Comparison of ENCODE assay signal across 9 mouse cellular contexts in the genomic region with DNA sequence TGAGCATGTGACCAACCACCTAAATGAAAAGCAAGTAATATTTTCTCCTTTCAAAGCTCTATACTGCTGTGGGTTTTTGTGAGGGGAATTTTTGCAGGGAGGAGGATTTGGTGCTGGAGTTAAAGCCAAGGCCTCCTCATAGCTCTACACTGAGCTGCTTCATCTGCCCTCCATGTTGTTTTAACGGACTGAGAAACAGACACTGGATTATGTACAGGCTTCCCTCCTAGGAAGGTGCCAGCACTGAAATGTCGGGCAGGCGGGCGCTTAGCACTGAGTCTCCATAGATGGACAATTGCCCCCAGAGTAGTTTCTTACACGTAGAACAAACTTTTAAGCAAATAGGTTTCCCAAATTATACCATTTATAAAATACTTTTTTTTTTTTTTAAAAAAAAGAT. TPM values are rescaled to one million over a fixed set of nuclear protein-coding genes. Genes with fewer than 3 reads are reported as not detected.
DNase-seq lines count a peak whose midpoint lies in the region; ATAC-seq and TF ChIP-seq lines count a peak whose summit lies in the region.
"Had no signal": no experiment of that assay in that cellular context is flagged by ENCODE, and none has a peak within 500 bp of the region (broad histone marks: within the 10 kb centered on the region; RNA-seq: fewer than 3 reads in every experiment).

No protein-coding gene starts in this region.

- H3K9ac ChIP-seq in kidney, postnatal 0 days (ENCODE audit: low read depth, low read length): no peak overlapping the region; the same call in 1 of the 2 replicates
- H3K9ac ChIP-seq in forebrain, embryonic 11.5 days (ENCODE audit: low read length): peak overlapping the region; percentile 90
- no peak overlapping the region for H3K9ac ChIP-seq in neural tube, embryonic 15.5 days (replicated peaks)

- peaks cover 39% of the 10 kb centered on the region for H3K27me3 ChIP-seq in kidney, postnatal 0 days (ENCODE audit: insufficient read depth, low read length)
- peaks cover 80% of the 10 kb centered on the region for H3K27me3 ChIP-seq in forebrain, embryonic 11.5 days (ENCODE audit: control insufficient read depth, insufficient read depth, low read length)
- peaks cover 100% of the 10 kb centered on the region for H3K27me3 ChIP-seq in limb, embryonic 10.5 days (ENCODE audit: low read depth, poor library complexity, severe bottlenecking)
- H3K27me3 ChIP-seq in neural tube, embryonic 15.5 days (replicated peaks): peaks cover 84% of the 10 kb centered on the region

- no peaks in the 10 kb centered on the region for H3K9me3 ChIP-seq in kidney, postnatal 0 days (replicated peaks; ENCODE audit: low read length)
- no peaks in the 10 kb centered on the region for H3K9me3 ChIP-seq in forebrain, embryonic 11.5 days (ENCODE audit: control insufficient read depth, low read length)
- H3K9me3 ChIP-seq in limb, embryonic 10.5 days (replicated peaks): no peaks in the 10 kb centered on the region
- no peaks in the 10 kb centered on the region for H3K9me3 ChIP-seq in neural tube, embryonic 15.5 days (replicated peaks)

- no peak for ATAC-seq in kidney, postnatal 0 days (replicated peaks; ENCODE audit: low FRiP score, low read depth)
- ATAC-seq in forebrain, embryonic 11.5 days (replicated peaks; ENCODE audit: low FRiP score): no peak
- no peak for ATAC-seq in neural tube, embryonic 15.5 days (ENCODE audit: low FRiP score)
- no peak for ATAC-seq in granulocyte monocyte progenitor cell, adult 5-6 weeks (replicated peaks; ENCODE audit: poor library complexity, severe bottlenecking)

- intact Hi-C loops in left cerebral cortex, adult 2 months (cut with DNase I): no loop called here

- H3K27ac ChIP-seq in kidney, postnatal 0 days: peak overlapping the region; percentile 91
- H3K27ac ChIP-seq in forebrain, embryonic 11.5 days (ENCODE audit: low read depth, low read length): no peak overlapping the region
- peak overlapping the region; percentile 97 for H3K27ac ChIP-seq in limb, embryonic 10.5 days
- H3K27ac ChIP-seq in neural tube, embryonic 15.5 days (replicated peaks): no peak overlapping the region
- no peak overlapping the region for H3K27ac ChIP-seq in left cerebral cortex, adult 2 months

- peak; percentile 43 for DNase-seq in kidney, postnatal 0 days (ENCODE audit: low spot score)
- DNase-seq in kidney, adult 8-10 months: no peak
- no peak for DNase-seq in forebrain, embryonic 11.5 days (ENCODE audit: low spot score)
- DNase-seq in limb, embryonic 10.5 days (ENCODE audit: low spot score): no peak
- no peak for DNase-seq in left cerebral cortex, adult 2 months (ENCODE audit: extremely low spot score in 1 of 2, low spot score in 2 of 2)
- DNase-seq in left cerebral cortex, adult 8-10 months (ENCODE audit: low spot score in 2 of 2): no peak
- DNase-seq: cerebellum, adult 8-10 months had no signal

- H3K4me3 ChIP-seq in kidney, postnatal 0 days (replicated peaks; ENCODE audit: low read depth, low read length): peak overlapping the region; percentile 75
- peak overlapping the region; percentile 66 for H3K4me3 ChIP-seq in forebrain, embryonic 11.5 days (ENCODE audit: low read depth, low read length)
- H3K4me3 ChIP-seq in limb, embryonic 10.5 days: peak overlapping the region; percentile 70
- H3K4me3 ChIP-seq in neural tube, embryonic 15.5 days (replicated peaks): no peak overlapping the region; the same call in 1 of the 2 replicates
- H3K4me3 ChIP-seq in left cerebral cortex, adult 2 months: no peak overlapping the region

- H3K4me1 ChIP-seq in kidney, postnatal 0 days (replicated peaks; ENCODE audit: insufficient read depth, low read length): no peaks in the 10 kb centered on the region
- H3K4me1 ChIP-seq in forebrain, embryonic 11.5 days (replicated peaks; ENCODE audit: control insufficient read depth, insufficient read depth, low read length): no peaks in the 10 kb centered on the region; the same call in 1 of the 2 replicates
- peaks cover 13% of the 10 kb centered on the region; the same call in 1 of the 2 replicates for H3K4me1 ChIP-seq in limb, embryonic 10.5 days
- H3K4me1 ChIP-seq in neural tube, embryonic 15.5 days: peaks cover 18% of the 10 kb centered on the region

- no peak for TF ChIP-seq CTCF in kidney, postnatal 0 days (IDR thresholded peaks at IDR 0.05; ENCODE audit: low read depth)
- no peak for TF ChIP-seq CTCF in left cerebral cortex, adult 2 months (IDR thresholded peaks at IDR 0.05)

- H3K4me2 ChIP-seq in kidney, postnatal 0 days (ENCODE audit: low read length): peak overlapping the region; percentile 69
- H3K4me2 ChIP-seq in forebrain, embryonic 11.5 days (ENCODE audit: low read depth, low read length, severe bottlenecking): peak overlapping the region; percentile 41
- peak overlapping the region; percentile 61 for H3K4me2 ChIP-seq in neural tube, embryonic 15.5 days

- no peaks in the 10 kb centered on the region for H3K36me3 ChIP-seq in kidney, postnatal 0 days (ENCODE audit: insufficient read depth, low read length)
- H3K36me3 ChIP-seq in forebrain, embryonic 11.5 days (ENCODE audit: control insufficient read depth, insufficient read depth, low read length): no peaks in the 10 kb centered on the region
- peaks cover 39% of the 10 kb centered on the region for H3K36me3 ChIP-seq in limb, embryonic 10.5 days
- no peaks in the 10 kb centered on the region for H3K36me3 ChIP-seq in neural tube, embryonic 15.5 days

- WGBS in kidney, postnatal 0 days: 20% methylated on average over 5 of the region's 5 CpGs
- 25% methylated on average over 5 of the region's 5 CpGs for WGBS in forebrain, embryonic 11.5 days
- WGBS in limb, embryonic 10.5 days: 42% methylated on average over 5 of the region's 5 CpGs
- WGBS in neural tube, embryonic 15.5 days: 34% methylated on average over 5 of the region's 5 CpGs

RNA-seq across cellular contexts. Expression of gene Grb10, which starts 4.1 kb away (rescaled TPM):
- polyA plus RNA-seq in kidney, postnatal 0 days (2015; fragmentation: Nextera tagmentation; extraction: Ambion mirVana): 142 and 158 TPM in 2 replicates
- 158 and 176 TPM in 2 replicates for polyA plus RNA-seq in forebrain, embryonic 11.5 days (2014; fragmentation: Nextera tagmentation; extraction: Ambion mirVana)
- polyA plus RNA-seq in limb, embryonic 10.5 days (2016; fragmentation: Nextera tagmentation; extraction: Ambion mirVana): 474 and 593 TPM in 2 replicates
- polyA plus RNA-seq in neural tube, embryonic 15.5 days (2015; fragmentation: Nextera tagmentation; extraction: Ambion mirVana): 84.1 and 120 TPM in 2 replicates
- 10 to 100 TPM; 30.5 to 35.1 TPM for total RNA-seq in left cerebral cortex, adult 2 months (2021)
- total RNA-seq in granulocyte monocyte progenitor cell, adult 5-6 weeks (2014; fragmentation: Nextera tagmentation): 11.2 and 20.5 TPM in 2 replicates
- 7.2 and 8.4 TPM in 2 replicates for total RNA-seq in granulocyte monocyte progenitor cell, adult 5-6 weeks (2017)
- 10 to 100 TPM; 47.8 to 55.4 (median 52.4) TPM for total RNA-seq in left cerebral cortex, adult 8-10 months (2022)

Comparison
In these comparisons a context has a peak if more than half of its experiments do, and no peak if none do; other contexts are left out.
1. H3K27ac ChIP-seq: peak in kidney, postnatal 0 days (single experiment) and limb, embryonic 10.5 days (single experiment); none in forebrain, embryonic 11.5 days (single experiment), neural tube, embryonic 15.5 days (single experiment) and left cerebral cortex, adult 2 months (single experiment).
2. H3K4me3 ChIP-seq: peak in kidney, postnatal 0 days (single experiment), forebrain, embryonic 11.5 days (single experiment) and limb, embryonic 10.5 days (single experiment); none in neural tube, embryonic 15.5 days (single experiment) and left cerebral cortex, adult 2 months (single experiment).
3. Peak in every context shown above with its lines, with median percentiles within 50 percentile points of each other: H3K4me2 ChIP-seq.